In genomic region chr3:52269514-52270351, GRCm38 (mm10) we compare ENCODE assay signal across 7 mouse cellular contexts. TPM values are rescaled to one million over a fixed set of nuclear protein-coding genes. Genes with fewer than 3 reads are reported as not detected.
DNase-seq lines count a peak whose midpoint lies in the region; ATAC-seq and TF ChIP-seq lines count a peak whose summit lies in the region.

No protein-coding gene starts in this region.

- no peaks in the 10 kb centered on the region for H3K36me3 ChIP-seq in intestine, postnatal 0 days (ENCODE audit: control insufficient read depth, insufficient read depth)
- H3K36me3 ChIP-seq in limb, embryonic 15.5 days = no peaks in the 10 kb centered on the region
- no peaks in the 10 kb centered on the region for H3K36me3 ChIP-seq in midbrain, embryonic 15.5 days (replicated peaks)

- peak overlapping the region; percentile 89 for H3K9ac ChIP-seq in intestine, postnatal 0 days (ENCODE audit: low read depth, low read length)
- H3K9ac ChIP-seq in limb, embryonic 15.5 days = peak overlapping the region; percentile 81
- H3K9ac ChIP-seq in midbrain, embryonic 15.5 days = peak overlapping the region; percentile 47

- under 1% methylated on average over 55 of the region's 55 CpGs for WGBS in intestine, postnatal 0 days
- under 1% methylated on average over 55 of the region's 55 CpGs for WGBS in limb, embryonic 15.5 days
- WGBS in midbrain, embryonic 15.5 days = under 1% methylated on average over 55 of the region's 55 CpGs

- peak overlapping the region; percentile 91 for H3K4me3 ChIP-seq in intestine, postnatal 0 days (ENCODE audit: low read depth, low read length)
- H3K4me3 ChIP-seq in limb, embryonic 15.5 days = peak overlapping the region; percentile 85
- peak overlapping the region; percentile 91 for H3K4me3 ChIP-seq in midbrain, embryonic 15.5 days

- peak; percentile 88 for DNase-seq in adipocyte (ENCODE audit: low spot score)
- peak; percentile 80 for DNase-seq in embryo, embryonic 10 days (ENCODE audit: low spot score)
- DNase-seq in heart, adult 11 months = peak; percentile 99
- peak; percentile 33 to 53 for DNase-seq in spleen, postnatal 14 days (ENCODE audit: low spot score in 2 of 2)

- no peaks in the 10 kb centered on the region for H3K27me3 ChIP-seq in intestine, postnatal 0 days (replicated peaks; ENCODE audit: control insufficient read depth, insufficient read depth, low read length)
- peaks cover 6% of the 10 kb centered on the region; the same call in 1 of the 2 replicates for H3K27me3 ChIP-seq in limb, embryonic 15.5 days
- peaks cover 60% of the 10 kb centered on the region for H3K27me3 ChIP-seq in midbrain, embryonic 15.5 days (replicated peaks)

- no peaks in the 10 kb centered on the region for H3K9me3 ChIP-seq in intestine, postnatal 0 days (ENCODE audit: control insufficient read depth)
- H3K9me3 ChIP-seq in limb, embryonic 15.5 days = no peaks in the 10 kb centered on the region
- H3K9me3 ChIP-seq in midbrain, embryonic 15.5 days = no peaks in the 10 kb centered on the region

- ATAC-seq in intestine, postnatal 0 days = peak; percentile 64
- no peak for ATAC-seq in limb, embryonic 15.5 days (ENCODE audit: insufficient number of reproducible peaks, low FRiP score, low TSS enrichment, low read depth)
- ATAC-seq in midbrain, embryonic 15.5 days (replicated peaks) = no peak

- no peaks in the 10 kb centered on the region for H3K4me1 ChIP-seq in intestine, postnatal 0 days (replicated peaks; ENCODE audit: control insufficient read depth, insufficient read depth, low read length)
- H3K4me1 ChIP-seq in limb, embryonic 15.5 days = peaks cover 29% of the 10 kb centered on the region
- peaks cover 27% of the 10 kb centered on the region for H3K4me1 ChIP-seq in midbrain, embryonic 15.5 days

- TF ChIP-seq CTCF in intestine, postnatal 0 days (IDR thresholded peaks at IDR 0.05; ENCODE audit: low read depth) = no peak

- H3K27ac ChIP-seq in intestine, postnatal 0 days (ENCODE audit: low read depth, low read length) = peak overlapping the region; percentile 98
- peak overlapping the region; percentile 47; the same call in 1 of the 2 replicates for H3K27ac ChIP-seq in limb, embryonic 15.5 days
- no peak overlapping the region for H3K27ac ChIP-seq in midbrain, embryonic 15.5 days

- H3K4me2 ChIP-seq in intestine, postnatal 0 days (replicated peaks; ENCODE audit: low read depth) = peak overlapping the region; percentile 97
- peak overlapping the region; percentile 97 for H3K4me2 ChIP-seq in limb, embryonic 15.5 days
- H3K4me2 ChIP-seq in midbrain, embryonic 15.5 days = peak overlapping the region; percentile 90

RNA-seq across cellular contexts. Expression of gene Foxo1, which starts 1.6 kb away (rescaled TPM):
- polyA plus RNA-seq in intestine, postnatal 0 days (2015; fragmentation: Nextera tagmentation; extraction: Ambion mirVana) = 4.4 and 4.6 TPM in 2 replicates
- polyA plus RNA-seq in limb, embryonic 15.5 days (2015; fragmentation: Nextera tagmentation; extraction: Ambion mirVana) = 5.0 and 5.5 TPM in 2 replicates
- polyA plus RNA-seq in midbrain, embryonic 15.5 days (2015; fragmentation: Nextera tagmentation; extraction: Ambion mirVana) = 3.7 and 3.9 TPM in 2 replicates

Comparison
In these comparisons a context has a peak if more than half of its experiments do, and no peak if none do; other contexts are left out.
1. DNase-seq: peak in every context shown above with its lines; median percentile 99 in heart, adult 11 months; 88 in adipocyte; 80 in embryo, embryonic 10 days; 43 in spleen, postnatal 14 days.